Mouse (Mus musculus): ENCODE measurements around the gene Rad9b.

The Rad9b gene

DNA sequence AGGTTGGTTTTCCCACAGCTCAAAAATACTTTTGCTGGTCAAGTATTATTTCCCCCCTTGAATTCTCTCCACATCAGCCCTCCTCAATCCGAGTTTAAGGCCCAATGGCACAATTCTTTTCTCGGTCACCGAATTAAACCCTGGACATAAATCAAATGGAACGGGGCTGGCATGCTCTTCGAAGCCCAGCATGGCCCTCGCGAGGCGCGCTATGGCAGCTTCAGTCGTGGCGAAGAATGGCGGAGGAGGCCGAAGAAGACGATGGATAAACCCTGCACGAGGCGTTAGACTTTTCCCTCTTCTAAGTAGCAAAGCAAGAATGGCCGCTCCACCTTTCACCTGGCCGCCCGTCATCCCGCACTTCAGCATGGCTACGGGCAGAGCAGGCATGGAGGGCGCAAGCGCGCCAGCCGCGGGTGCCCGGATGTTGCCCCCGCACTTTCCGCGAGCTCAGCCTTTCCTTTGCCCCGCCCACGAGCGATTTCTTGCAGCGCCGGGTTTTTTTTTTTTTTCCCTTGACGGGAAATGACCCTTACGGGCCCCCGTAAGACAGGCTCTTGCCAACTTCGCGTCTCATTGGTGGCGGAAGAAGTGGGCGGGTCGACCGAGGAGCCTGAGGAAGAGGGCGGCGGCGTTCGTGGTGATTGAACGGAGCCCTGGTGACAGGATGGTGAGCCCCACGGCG, at the start of gene Rad9b, which contains the start of gene Vps29:
Gene Rad9b (minus strand): TSS at position 427 of the 685 bp plus-strand sequence.
Gene Vps29 (plus strand): TSS at position 563 of the 685 bp plus-strand sequence.
- peak; percentile 94 for DNase-seq (ENCODE audit: low spot score in 2 of 2)

GRCm38 (mm10) chr5:122403362-122403761, 49.3 kb upstream of the Rad9b start:
- DNase-seq (ENCODE audit: low spot score in 2 of 2): no peak

GRCm38 (mm10) chr5:122402772-122403171, 48.7 kb upstream of the Rad9b start:
- DNase-seq (ENCODE audit: low spot score in 2 of 2): peak; percentile 68 to 69

DNA sequence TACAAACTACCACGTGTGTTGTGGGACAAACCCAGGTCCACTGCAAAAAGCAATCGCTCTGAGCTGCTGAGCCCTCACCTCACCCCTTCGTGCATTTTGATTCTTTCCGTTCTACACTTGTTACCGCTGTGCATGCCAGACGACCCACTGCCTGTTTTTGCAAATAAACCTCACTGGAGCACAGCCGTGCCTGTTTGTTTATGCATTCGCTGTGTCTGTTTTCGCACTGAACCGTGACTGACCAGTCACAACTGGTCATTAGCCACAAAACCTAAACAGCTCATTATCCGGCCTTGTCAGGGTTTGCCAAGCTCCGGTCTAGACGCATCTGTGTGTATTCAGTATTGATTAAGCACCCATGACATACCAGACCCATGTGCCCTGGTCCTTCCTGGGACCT, 48.1 kb upstream of the Rad9b start:
- no peak for DNase-seq (ENCODE audit: low spot score in 2 of 2)

DNA sequence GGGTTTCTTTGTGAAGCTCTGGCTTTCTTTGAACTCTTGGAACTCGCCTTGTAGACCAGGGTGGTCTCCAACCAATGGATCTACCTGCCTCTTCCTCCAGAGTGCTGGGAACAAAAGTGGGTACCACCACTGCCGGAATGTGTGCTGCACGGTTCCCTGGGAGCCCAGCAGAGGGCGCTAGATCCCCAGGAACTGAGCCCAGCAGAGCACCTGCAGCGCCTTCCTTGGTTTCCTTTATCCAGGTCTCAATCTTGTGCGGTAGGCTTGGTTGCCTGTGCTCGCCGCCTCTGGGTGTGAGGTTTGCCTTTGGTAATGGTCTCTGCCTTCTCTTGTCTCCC, 47.2 kb upstream of the Rad9b start:
- DNase-seq (ENCODE audit: low spot score in 2 of 2): no peak

DNA sequence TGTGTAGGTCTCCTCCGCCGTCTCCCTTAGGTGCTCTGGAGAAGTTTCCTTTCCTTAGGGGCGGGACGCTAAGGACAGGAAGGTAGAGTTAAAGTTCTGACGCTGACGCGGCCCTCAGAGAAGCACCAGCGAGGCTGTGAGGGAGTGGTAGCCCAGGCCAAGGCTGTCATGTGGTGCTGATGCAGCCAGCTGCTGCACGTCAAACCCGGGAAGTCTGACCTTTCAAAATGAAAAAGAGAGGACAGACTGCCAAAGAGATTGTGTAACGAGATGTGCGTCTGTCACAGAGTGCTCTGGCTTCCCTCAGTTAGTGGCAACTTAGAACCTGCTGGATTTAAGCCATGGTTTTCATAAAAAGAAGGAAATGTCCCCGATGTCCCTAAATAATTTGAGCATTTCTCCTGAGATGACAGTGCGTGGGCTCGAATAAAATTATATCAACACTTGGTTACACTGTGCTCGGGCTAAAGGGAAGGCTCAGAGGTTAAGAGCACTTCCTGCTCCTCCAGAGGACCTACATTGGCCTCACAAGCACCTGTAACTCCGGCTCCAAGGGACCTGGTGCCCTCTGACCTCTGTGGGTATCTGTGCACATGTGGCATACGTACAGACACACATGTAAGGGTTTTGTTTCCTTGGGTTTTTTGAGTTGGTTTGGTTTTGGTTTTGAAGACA, 46.7 kb upstream of the Rad9b start:
- DNase-seq (ENCODE audit: low spot score in 2 of 2): peak; percentile 43 to 59

DNA sequence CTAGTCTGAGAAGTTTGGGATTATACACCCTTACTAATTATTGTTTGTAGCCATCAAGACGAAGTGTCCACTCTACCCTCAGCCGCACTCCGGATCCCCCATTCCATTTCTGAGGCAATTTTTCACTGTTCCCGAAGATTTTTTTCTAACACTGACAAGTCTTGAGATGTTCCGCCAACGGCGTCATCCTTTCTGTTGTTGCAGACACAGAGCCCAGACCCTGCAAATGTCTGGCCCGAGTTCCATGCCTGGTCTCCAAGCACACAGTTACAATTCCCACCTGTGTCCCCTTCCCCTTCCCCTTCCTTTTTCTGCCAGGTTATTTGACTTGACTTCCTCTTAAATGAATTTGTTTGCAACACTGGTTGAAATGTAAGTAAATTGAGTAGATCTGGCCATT, 45.8 kb upstream of the Rad9b start:
- DNase-seq (ENCODE audit: low spot score in 2 of 2): no peak

GRCm38 (mm10) chr5:122397495-122397894, 43.5 kb upstream of the Rad9b start:
- no peak for DNase-seq (ENCODE audit: low spot score in 2 of 2)

DNA sequence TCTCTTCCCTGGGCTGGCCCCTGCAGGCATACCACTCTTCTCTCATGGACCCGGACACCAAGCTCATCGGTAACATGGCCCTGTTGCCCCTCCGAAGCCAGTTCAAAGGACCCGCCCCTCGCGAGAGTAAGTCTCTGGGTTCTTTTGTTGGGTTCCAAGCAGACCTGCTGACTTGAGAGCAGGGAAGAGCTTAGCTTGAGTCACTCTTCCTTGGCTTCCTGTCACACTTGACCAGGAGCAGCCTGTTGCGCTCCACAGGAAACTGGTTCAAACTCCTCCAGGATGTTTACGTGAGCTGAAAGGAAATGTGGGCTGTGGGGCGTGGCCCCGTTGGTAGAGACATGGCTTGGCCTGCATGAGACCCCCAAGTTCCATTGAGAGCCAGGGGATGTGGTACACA, 42.8 kb upstream of the Rad9b start:
- DNase-seq (ENCODE audit: low spot score in 2 of 2): no peak

GRCm38 (mm10) chr5:122393887-122394286, 39.9 kb upstream of the Rad9b start:
- no peak for DNase-seq (ENCODE audit: low spot score in 2 of 2)

- DNase-seq (ENCODE audit: low spot score in 2 of 2): no peak
These were observed 38.4 kb upstream of the Rad9b start for GRCm38 (mm10) chr5:122392227-122393004.

DNA sequence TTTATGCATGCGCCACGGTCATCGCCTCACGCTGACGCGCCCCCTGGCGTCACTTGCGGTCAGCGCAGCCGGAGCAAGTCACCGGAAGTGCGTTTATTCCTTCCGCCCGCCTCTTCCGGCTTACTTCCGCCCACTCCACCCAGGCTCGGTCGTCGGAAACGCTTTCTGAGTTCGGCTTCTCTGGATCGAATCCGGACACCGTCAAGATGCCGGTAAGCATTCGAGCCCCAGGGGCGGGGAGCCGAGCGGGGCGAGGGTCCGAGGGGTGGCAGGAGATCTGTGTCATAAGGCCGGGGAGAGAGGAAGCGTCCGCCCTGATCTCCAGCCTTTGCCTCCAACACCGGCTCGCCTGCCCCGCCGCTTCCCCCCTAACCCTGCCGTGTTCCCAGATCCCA, 37.8 kb upstream of the Rad9b start, which contains the start of gene Arpc3:
Gene Arpc3 (plus strand): TSS at position 93 of the 395 bp plus-strand sequence.
- DNase-seq (ENCODE audit: low spot score in 2 of 2): peak; percentile 83 to 85

DNA sequence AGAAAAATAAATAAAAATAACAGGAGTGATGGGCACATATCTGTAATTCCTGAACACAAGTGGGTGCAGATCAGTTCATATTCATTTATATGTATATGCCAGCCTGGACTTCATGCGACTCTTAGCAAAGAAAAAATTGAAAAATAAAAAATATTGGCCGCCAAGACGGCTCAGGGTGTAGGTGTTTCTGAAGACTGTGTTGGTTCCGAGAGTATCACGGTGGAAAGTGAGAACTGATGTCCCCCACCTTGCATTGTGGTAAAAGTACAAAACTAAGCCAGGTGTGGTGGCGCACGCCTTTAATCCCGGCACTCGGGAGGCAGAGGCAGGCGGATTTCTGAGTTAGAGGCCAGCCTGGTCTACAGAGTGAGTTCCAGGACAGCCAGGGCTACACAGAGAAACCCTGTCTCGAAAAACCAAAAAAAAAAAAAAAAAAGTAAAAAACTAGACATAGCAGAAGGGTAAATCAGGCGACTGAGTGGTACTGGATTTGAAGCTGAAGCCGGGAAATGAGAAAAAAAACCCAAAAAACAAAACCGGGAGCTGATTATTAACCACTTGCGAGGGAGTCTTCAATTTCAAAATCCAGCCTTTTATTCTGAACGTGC, 37.2 kb upstream of the Rad9b start:
- DNase-seq (ENCODE audit: low spot score in 2 of 2): no peak

GRCm38 (mm10) chr5:122390671-122391070, 36.6 kb upstream of the Rad9b start:
- no peak for DNase-seq (ENCODE audit: low spot score in 2 of 2)

GRCm38 (mm10) chr5:122390006-122390405, 36.0 kb upstream of the Rad9b start:
- no peak for DNase-seq (ENCODE audit: low spot score in 2 of 2)

- peak; percentile 77 to 78 for DNase-seq (ENCODE audit: low spot score in 2 of 2)
These were observed 25.5 kb upstream of the Rad9b start for GRCm38 (mm10) chr5:122379374-122380155.

DNA sequence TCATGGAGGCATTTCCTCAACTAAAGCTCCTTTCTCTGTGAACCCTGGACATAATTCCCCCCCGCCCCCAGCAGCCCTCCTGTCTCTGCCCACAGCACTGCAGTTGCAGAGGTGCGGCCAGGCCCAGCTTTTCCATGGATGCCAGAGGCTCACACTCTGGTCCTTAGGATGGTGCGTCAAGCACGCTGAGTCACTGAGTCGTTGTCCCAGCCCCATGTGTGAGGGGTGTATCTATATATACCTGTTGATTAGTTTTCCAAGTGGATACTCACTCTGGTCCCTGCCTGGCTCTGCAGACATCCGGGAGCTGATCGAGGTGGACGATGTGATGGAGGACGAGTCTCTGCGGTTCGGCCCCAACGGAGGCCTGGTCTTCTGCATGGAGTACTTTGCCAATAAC, 24.1 kb upstream of the Rad9b start:
- DNase-seq (ENCODE audit: low spot score in 2 of 2): no peak

GRCm38 (mm10) chr5:122377101-122377833, 23.2 kb upstream of the Rad9b start:
- DNase-seq (ENCODE audit: low spot score in 2 of 2): no peak

DNA sequence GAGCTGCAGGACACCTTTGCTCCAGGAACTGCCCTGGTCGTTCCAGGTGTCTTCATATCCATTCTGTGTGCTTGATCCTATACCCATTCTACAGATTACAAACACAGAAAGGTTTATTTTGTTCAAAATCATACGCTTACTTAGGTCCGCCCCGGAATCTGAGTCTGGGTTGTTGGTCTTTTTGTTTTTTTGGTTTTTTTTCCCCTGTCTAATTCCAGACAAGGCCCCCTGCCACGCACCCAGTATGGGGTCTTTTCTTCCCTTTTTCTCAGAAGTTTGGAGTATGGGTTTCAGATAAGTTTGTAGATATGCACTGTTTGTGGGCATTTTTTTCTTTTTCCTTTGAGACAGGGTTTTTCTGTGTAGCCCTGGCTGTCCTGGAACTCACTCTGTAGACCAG, 18.8 kb upstream of the Rad9b start:
- DNase-seq (ENCODE audit: low spot score in 2 of 2): no peak

- peak; percentile 98 to 99 for DNase-seq (ENCODE audit: low spot score in 2 of 2)
These were observed 18.2 kb upstream of the Rad9b start, which contains the start of gene Fam216a for GRCm38 (mm10) chr5:122372192-122372769. Fam216a (minus strand) TSS chr5:122372364.
